Mouse (Mus musculus) embryonic facial prominence, embryonic 11.5 days (tissue): ENCODE data around the gene Mmaa. TPM values are rescaled to one million over a fixed set of nuclear protein-coding genes. Genes with fewer than 3 reads are reported as not detected.

Experiments
- ATAC-seq: fragments of 200-750 bp; cut with Nextera tagmentation; replicated peaks from 2 replicates; pipeline ENCODE4 v1.8.0; 2017; ENCODE audit warnings: low read depth; ENCODE audit not compliant: insufficient number of reproducible peaks, low FRiP score, low TSS enrichment
- DNase-seq: peaks from one replicate; pipeline ENCODE4 v3.0.0-alpha.2; 2015; ENCODE audit warnings: low spot score
- H3K27ac ChIP-seq: fragments of 300-500 bp; sonication (generic); replicated peaks from 2 replicates; pipeline ENCODE4 v1.5.1; 2014; ENCODE audit warnings: mild to moderate bottlenecking, low read depth, low read length, control low read depth
- H3K27me3 ChIP-seq: fragments of 300-500 bp; sonication (generic); 2 replicates; pipeline ENCODE4 v1.6.1; 2014; ENCODE audit warnings: mild to moderate bottlenecking, low read length, moderate library complexity, mixed read lengths; ENCODE audit not compliant: control insufficient read depth, insufficient read depth
- H3K36me3 ChIP-seq: fragments of 300-500 bp; sonication (generic); replicated peaks from 2 replicates; pipeline ENCODE4 v1.6.1; 2014; ENCODE audit warnings: low read depth, mild to moderate bottlenecking, low read length, moderate library complexity, mixed read lengths; ENCODE audit not compliant: control insufficient read depth, insufficient read depth
- H3K4me1 ChIP-seq: fragments of 300-500 bp; sonication (generic); 2 replicates; pipeline ENCODE4 v1.6.1; 2014; ENCODE audit warnings: low read length, mixed read lengths; ENCODE audit not compliant: control insufficient read depth, insufficient read depth
- H3K4me2 ChIP-seq: fragments of 300-500 bp; sonication (generic); 2 replicates; pipeline ENCODE4 v1.6.1; 2014; ENCODE audit warnings: low read depth, mild to moderate bottlenecking, control low read depth, low read length, moderate library complexity
- H3K4me3 ChIP-seq: fragments of 300-500 bp; sonication (generic); 2 replicates; pipeline ENCODE4 v1.5.1; 2014; ENCODE audit warnings: low read depth, low read length, control low read depth
- H3K9ac ChIP-seq: fragments of 300-500 bp; sonication (generic); replicated peaks from 2 replicates; pipeline ENCODE4 v1.6.1; 2014; ENCODE audit warnings: mild to moderate bottlenecking, control low read depth, low read length
- H3K9me3 ChIP-seq: fragments of 300-500 bp; sonication (generic); replicated peaks from 2 replicates; pipeline ENCODE4 v1.6.1; 2016; ENCODE audit warnings: mild to moderate bottlenecking, low read length, inconsistent platforms, mixed read lengths; ENCODE audit not compliant: control insufficient read depth
- WGBS: fragments of 180-500 bp; shearing (Covaris S2); extraction: QIAGEN DNeasy Blood & Tissue Kit; methylation state at CpG from one replicate; pipeline ENCODE4 v1.1.7; 2014; 5-methylcytosine and 5-hydroxymethylcytosine counted together
- polyA plus RNA-seq: library from polyadenylated mRNA; unstranded; fragments of >200 nt; fragmentation: Nextera tagmentation; extraction: Ambion mirVana; gene quantifications from 2 replicates; pipeline ENCODE4 v1.2.1, GENCODE M21; 2014

The Mmaa gene
- polyA plus RNA-seq, 1 experiment from 2014 or later = 13.6 TPM

- WGBS = 75% methylated on average over 5 of the region's 5 CpGs
- ATAC-seq = no peak
- no peak for DNase-seq
- Histone ChIP-seq H3K36me3 (no peaks in the 10 kb centered on the region), H3K27ac (no peak overlapping the region), H3K4me1 (no peaks in the 10 kb centered on the region), H3K4me3 (no peak overlapping the region), H3K27me3 (no peaks in the 10 kb centered on the region), H3K4me2 (no peak overlapping the region), H3K9me3 (no peaks in the 10 kb centered on the region), H3K9ac (no peak overlapping the region)
Observed at GRCm38 (mm10) chr8:79299704-79300103, 5.0 kb upstream of the Mmaa start.

GRCm38 (mm10) chr8:79297763-79298162 lies 3.0 kb upstream of the Mmaa start:
- H3K36me3 ChIP-seq = no peaks in the 10 kb centered on the region
- H3K27ac ChIP-seq = no peak overlapping the region
- H3K4me1 ChIP-seq = no peaks in the 10 kb centered on the region
- ATAC-seq (no peak), DNase-seq (peak; percentile 79)
- H3K4me2 ChIP-seq = no peak overlapping the region
- no peak overlapping the region for H3K4me3 ChIP-seq
- no peaks in the 10 kb centered on the region for H3K27me3 ChIP-seq
- 64% methylated on average over 3 of the region's 3 CpGs for WGBS
- H3K9me3 ChIP-seq = no peaks in the 10 kb centered on the region
- no peak overlapping the region for H3K9ac ChIP-seq

- ATAC-seq (no peak), DNase-seq (peak; percentile 13)
- no peaks in the 10 kb centered on the region for H3K9me3 ChIP-seq
- peak overlapping the region; percentile 92 for H3K27ac ChIP-seq
- H3K4me1 ChIP-seq = no peaks in the 10 kb centered on the region
- H3K4me2 ChIP-seq = peak overlapping the region; percentile 77
- peak overlapping the region; percentile 88 for H3K9ac ChIP-seq
- 16% methylated on average over 18 of the region's 18 CpGs for WGBS
- H3K27me3 ChIP-seq = no peaks in the 10 kb centered on the region
- no peaks in the 10 kb centered on the region for H3K36me3 ChIP-seq
- H3K4me3 ChIP-seq = peak overlapping the region; percentile 61
Observed at GRCm38 (mm10) chr8:79295276-79296105, 754 bp upstream of the Mmaa start.

- H3K36me3 ChIP-seq = no peaks in the 10 kb centered on the region
- no peak for DNase-seq
- WGBS = 76% methylated on average over 3 of the region's 3 CpGs
Observed at GRCm38 (mm10) chr8:79293841-79294240, 896 bp downstream of the Mmaa start.

GRCm38 (mm10) chr8:79292712-79293264 lies 1.9 kb downstream of the Mmaa start:
- no peak for DNase-seq
- Histone ChIP-seq H3K9ac (no peak overlapping the region), H3K4me1 (no peaks in the 10 kb centered on the region), H3K9me3 (no peaks in the 10 kb centered on the region), H3K36me3 (no peaks in the 10 kb centered on the region), H3K27me3 (no peaks in the 10 kb centered on the region), H3K4me2 (no peak overlapping the region), H3K4me3 (no peak overlapping the region), H3K27ac (no peak overlapping the region)
- 80% methylated on average over 3 of the region's 3 CpGs for WGBS
- ATAC-seq = no peak

More at GRCm38 (mm10) chr8:79293841-79294240, 896 bp downstream of the Mmaa start:
- no peak for ATAC-seq
- peak overlapping the region; percentile 24 for H3K4me2 ChIP-seq
- H3K9ac ChIP-seq = no peak overlapping the region
- H3K9me3 ChIP-seq = no peaks in the 10 kb centered on the region
- no peaks in the 10 kb centered on the region for H3K4me1 ChIP-seq
- H3K27ac ChIP-seq = no peak overlapping the region
- peak overlapping the region; percentile 61 for H3K4me3 ChIP-seq
- H3K27me3 ChIP-seq = no peaks in the 10 kb centered on the region

DNA sequence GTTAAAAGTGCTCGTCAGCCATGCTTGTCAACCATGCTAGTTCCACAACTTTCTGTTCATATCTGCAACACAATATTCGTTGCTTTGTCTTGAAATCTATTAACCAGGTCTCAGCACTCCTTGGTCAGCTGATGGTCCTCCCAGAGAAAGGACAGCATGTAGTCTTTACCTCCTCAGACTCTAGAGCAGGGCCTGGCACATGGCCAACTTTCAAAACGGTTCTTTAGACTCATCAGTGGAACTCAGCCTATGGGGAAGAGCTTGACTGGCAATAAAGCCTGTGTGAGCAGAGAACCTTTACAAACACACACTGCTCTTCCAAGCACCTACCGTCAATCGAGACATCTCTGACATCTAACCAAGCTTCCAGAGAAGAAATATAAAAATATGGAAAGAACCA lies 5.1 kb downstream of the Mmaa start:
- Histone ChIP-seq H3K4me2 (no peak overlapping the region), H3K9me3 (no peaks in the 10 kb centered on the region), H3K9ac (no peak overlapping the region), H3K36me3 (no peaks in the 10 kb centered on the region), H3K4me1 (no peaks in the 10 kb centered on the region), H3K4me3 (no peak overlapping the region), H3K27ac (no peak overlapping the region), H3K27me3 (no peaks in the 10 kb centered on the region)
- WGBS = 88% methylated on average over 5 of the region's 5 CpGs
- ATAC-seq = no peak
- DNase-seq = no peak

GRCm38 (mm10) chr8:79288681-79289080 lies 6.1 kb downstream of the Mmaa start:
- no peak for ATAC-seq
- H3K9me3 ChIP-seq = no peaks in the 10 kb centered on the region
- H3K36me3 ChIP-seq = no peaks in the 10 kb centered on the region
- H3K4me3 ChIP-seq = no peak overlapping the region
- no peak overlapping the region for H3K4me2 ChIP-seq
- no peak for DNase-seq
- H3K27me3 ChIP-seq = no peaks in the 10 kb centered on the region
- H3K4me1 ChIP-seq = no peaks in the 10 kb centered on the region
- WGBS = 73% methylated on average over 2 of the region's 2 CpGs
- no peak overlapping the region for H3K27ac ChIP-seq
- H3K9ac ChIP-seq = no peak overlapping the region

GRCm38 (mm10) chr8:79288250-79288649 lies 6.5 kb downstream of the Mmaa start:
- no peak overlapping the region for H3K4me2 ChIP-seq
- H3K9me3 ChIP-seq = no peaks in the 10 kb centered on the region
- no peaks in the 10 kb centered on the region for H3K36me3 ChIP-seq
- no peaks in the 10 kb centered on the region for H3K27me3 ChIP-seq
- no peak overlapping the region for H3K9ac ChIP-seq
- no peaks in the 10 kb centered on the region for H3K4me1 ChIP-seq
- no peak overlapping the region for H3K27ac ChIP-seq
- DNase-seq (no peak), ATAC-seq (no peak)
- WGBS = 91% methylated on average over 4 of the region's 4 CpGs
- H3K4me3 ChIP-seq = no peak overlapping the region
